Mouse (Mus musculus) lung, adult 2 months (tissue): ENCODE measurements around the gene Muc4. TPM values are rescaled to one million over a fixed set of nuclear protein-coding genes. Genes with fewer than 3 reads are reported as not detected.

Experiments
- DNase-seq: peaks from one replicate; pipeline ENCODE4 v3.0.0; 2022
- H3K4me1 ChIP-seq: fragments of 200-500 bp; 2 replicates; pipeline ENCODE4 v1.6.1; 2011; ENCODE audit warnings: low read length; ENCODE audit not compliant: control insufficient read depth, insufficient read depth
- H3K4me3 ChIP-seq: fragments of 200-500 bp; replicated peaks from 2 replicates; pipeline ENCODE3; 2011; ENCODE audit warnings: low read depth, mild to moderate bottlenecking, control low read depth, low read length; ENCODE audit errors: extremely low read depth
- CTCF ChIP-seq: fragments of 200-500 bp; IDR thresholded peaks from 2 replicates; pipeline ENCODE4 v1.5.1; 2011; ENCODE audit warnings: mild to moderate bottlenecking, low read length, control low read depth; ENCODE audit not compliant: insufficient read depth
- POLR2A ChIP-seq: fragments of 200-500 bp; IDR thresholded peaks from 2 replicates; pipeline ENCODE4 v1.6.1; 2011; ENCODE audit warnings: low read depth, mild to moderate bottlenecking, control low read depth, low read length, borderline replicate concordance; ENCODE audit errors: extremely low read depth
- WGBS: fragments of 180-500 bp; shearing (Covaris S2); methylation state at CpG from one replicate; pipeline ENCODE4 v1.1.7; 2018; 5-methylcytosine and 5-hydroxymethylcytosine counted together
- polyA plus RNA-seq: library from polyadenylated mRNA; depleted of rRNA; stranded (reverse); fragments of >200 nt; gene quantifications from 2 replicates; pipeline ENCODE4 v1.2.3, GENCODE M21; 2012

The Muc4 gene
- polyA plus RNA-seq, 1 experiment: 17.3 TPM

- WGBS: 88% methylated on average over 1 of the region's 1 CpGs
- Histone ChIP-seq H3K4me3 (no peak overlapping the region), H3K4me1 (peaks cover 3% of the 10 kb centered on the region; the same call in 1 of the 2 replicates)
- DNase-seq: no peak
- TF ChIP-seq POLR2A: no peak
- TF ChIP-seq CTCF: no peak
Measured at GRCm38 (mm10) chr16:32795177-32795576, 59.5 kb downstream of the Muc4 start.

- Histone ChIP-seq H3K4me1 (peaks cover 3% of the 10 kb centered on the region; the same call in 1 of the 2 replicates), H3K4me3 (no peak overlapping the region)
- WGBS: 68% methylated on average over 14 of the region's 14 CpGs
- TF ChIP-seq POLR2A (no peak), CTCF (no peak)
- no peak for DNase-seq
Measured at GRCm38 (mm10) chr16:32796676-32797425, 61.2 kb downstream of the Muc4 start.

GRCm38 (mm10) chr16:32797426-32797689, 61.7 kb downstream of the Muc4 start, which contains the start of gene Muc20:
TSS of gene Muc20 (minus strand) at chr16:32797435.
- TF ChIP-seq POLR2A (no peak), CTCF (no peak)

DNA sequence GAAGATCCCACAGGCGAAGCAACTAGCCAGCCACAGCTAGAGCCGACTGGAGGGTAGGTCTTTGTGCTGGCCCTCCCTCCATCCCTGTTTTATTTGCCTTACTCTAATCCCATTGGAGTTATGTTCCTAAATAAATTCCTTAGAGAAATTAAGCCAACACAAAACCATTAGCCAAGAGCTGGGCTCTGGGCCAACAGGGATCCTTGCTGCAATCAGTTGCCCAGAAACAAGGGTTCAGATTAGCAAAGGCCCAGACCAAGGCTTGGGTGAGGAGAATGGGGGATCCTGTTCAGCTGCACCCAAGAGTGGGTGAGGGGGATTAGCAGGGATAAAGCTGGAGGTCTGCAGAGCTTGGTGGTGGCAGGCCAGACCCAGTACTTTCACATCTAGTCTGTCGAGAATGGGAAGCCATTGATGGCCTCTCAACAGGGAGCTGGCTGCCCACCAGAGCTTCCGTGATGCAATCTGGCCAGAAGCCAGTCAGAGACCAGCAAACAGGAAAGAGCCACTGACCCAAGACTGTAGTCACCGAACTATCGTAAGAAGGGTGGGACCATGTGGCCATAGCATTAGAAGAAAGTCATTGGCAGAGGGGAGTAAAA, 67.7 kb downstream of the Muc4 start:
- 16% methylated on average over 6 of the region's 6 CpGs for WGBS

More at GRCm38 (mm10) chr16:32797426-32797689, 61.7 kb downstream of the Muc4 start, which contains the start of gene Muc20:
- no peak for DNase-seq
- Histone ChIP-seq H3K4me1 (peaks cover 3% of the 10 kb centered on the region; the same call in 1 of the 2 replicates), H3K4me3 (no peak within 1 kb of the TSS)
- WGBS: 55% methylated on average over 3 of the region's 3 CpGs

DNA sequence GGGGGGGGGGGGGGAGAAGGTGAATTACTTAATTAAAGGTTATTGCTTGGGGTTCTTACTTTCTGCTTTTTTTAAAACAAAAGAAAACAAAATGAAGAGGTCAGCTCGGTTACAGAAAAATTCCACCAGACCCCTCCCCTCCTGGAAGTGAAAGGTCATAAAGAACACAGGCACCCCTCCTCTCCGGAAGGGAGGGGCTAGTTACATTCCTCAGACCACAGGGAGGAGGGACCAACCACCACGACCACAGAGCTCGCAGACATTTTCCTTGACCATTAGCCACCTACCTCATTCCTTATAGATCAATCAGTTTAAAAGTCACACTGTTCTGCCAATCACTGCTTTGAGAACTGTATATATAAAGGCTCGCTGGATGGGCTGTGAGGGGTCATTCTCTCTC, 68.2 kb downstream of the Muc4 start:
- TF ChIP-seq CTCF (no peak), POLR2A (no peak)
- DNase-seq: no peak
- WGBS: 42% methylated on average over 5 of the region's 5 CpGs
- Histone ChIP-seq H3K4me1 (peaks cover 5% of the 10 kb centered on the region; the same call in 1 of the 2 replicates), H3K4me3 (no peak overlapping the region)

More for the DNA sequence above, 67.7 kb downstream of the Muc4 start:
- Histone ChIP-seq H3K4me3 (no peak overlapping the region), H3K4me1 (peaks cover 8% of the 10 kb centered on the region)
- TF ChIP-seq POLR2A (no peak), CTCF (no peak)
- peak; percentile 73 for DNase-seq

- DNase-seq: no peak
- Histone ChIP-seq H3K4me3 (no peak overlapping the region), H3K4me1 (peaks cover 5% of the 10 kb centered on the region; the same call in 1 of the 2 replicates)
- WGBS: 39% methylated on average over 7 of the region's 7 CpGs
- TF ChIP-seq CTCF (no peak), POLR2A (no peak)
Measured at GRCm38 (mm10) chr16:32805151-32805550, 69.5 kb downstream of the Muc4 start.

- DNase-seq: peak; percentile 45
- no peak overlapping the region for H3K4me3 ChIP-seq
- 64% methylated on average over 8 of the region's 8 CpGs for WGBS
- H3K4me1 ChIP-seq: peaks cover 5% of the 10 kb centered on the region; the same call in 1 of the 2 replicates
- TF ChIP-seq POLR2A: no peak
- no peak for TF ChIP-seq CTCF
Measured at GRCm38 (mm10) chr16:32807408-32808185, 71.9 kb downstream of the Muc4 start.

DNA sequence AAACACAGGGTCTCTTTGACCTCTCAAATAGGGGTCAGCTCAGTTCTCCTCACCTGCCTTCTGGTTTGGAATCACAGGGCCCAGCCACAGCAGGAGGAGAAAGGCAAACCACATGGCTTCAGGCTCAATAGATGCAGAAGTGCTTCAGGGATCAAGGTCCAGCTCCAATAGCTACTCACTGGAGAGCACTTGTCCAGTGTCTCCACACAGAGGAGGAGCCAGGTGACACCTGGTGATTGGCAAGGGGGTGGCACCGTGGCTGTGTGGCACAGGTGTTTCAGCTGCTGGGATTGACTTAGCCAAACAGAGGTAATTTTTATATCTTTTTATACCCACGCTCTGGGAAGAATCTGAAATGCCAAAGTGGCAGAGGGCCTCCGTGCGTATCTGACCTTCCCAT, 74.6 kb downstream of the Muc4 start, which contains the start of gene Smbd1:
Smbd1 (minus strand) TSS at position 157 of the 400 bp plus-strand sequence.
- DNase-seq: no peak
- WGBS: 87% methylated on average over 4 of the region's 4 CpGs
- H3K4me3 ChIP-seq: no peak within 1 kb of the TSS
- H3K4me1 ChIP-seq: no peaks in the 10 kb centered on the region; the same call in 1 of the 2 replicates
- TF ChIP-seq POLR2A: no peak
- no peak for TF ChIP-seq CTCF

DNA sequence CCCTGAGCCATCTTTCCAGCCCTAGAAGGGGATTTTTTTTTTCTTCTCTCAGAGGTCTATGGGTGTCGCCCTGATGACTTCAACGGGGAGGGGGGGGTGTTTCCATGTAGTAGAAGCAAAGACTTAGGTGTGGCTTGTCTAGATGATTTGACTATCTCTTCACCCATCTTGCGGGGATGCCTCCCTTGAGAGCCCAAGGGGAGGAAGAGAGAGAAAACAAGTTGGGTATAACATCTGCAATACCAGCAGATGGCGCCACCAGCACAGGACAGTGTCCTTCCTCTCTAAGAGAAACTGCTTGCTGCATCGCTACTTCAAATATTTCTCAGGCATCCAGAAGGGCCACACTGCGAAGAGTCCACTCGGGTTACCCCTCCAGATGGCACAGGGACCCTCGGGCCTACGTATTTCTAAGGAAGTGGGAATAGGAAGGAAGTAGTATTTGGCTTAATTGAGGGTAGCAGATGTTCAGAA, 77.2 kb downstream of the Muc4 start:
- no peak overlapping the region for H3K4me3 ChIP-seq
- TF ChIP-seq POLR2A (no peak), CTCF (peak; percentile 86)
- 1% methylated on average over 9 of the region's 9 CpGs for WGBS

More for the DNA sequence above, 77.2 kb downstream of the Muc4 start:
- DNase-seq: peak; percentile 83
- no peaks in the 10 kb centered on the region; the same call in 1 of the 2 replicates for H3K4me1 ChIP-seq
